Comparison of ENCODE assay signal across 9 mouse cellular contexts in genomic region chr13:110278976-110279736, GRCm38 (mm10). TPM values are rescaled to one million over a fixed set of nuclear protein-coding genes. Genes with fewer than 3 reads are reported as not detected.
A peak's percentile ranks its signal among the peaks of the same experiment; 100 is the strongest.
DNase-seq lines count a peak whose midpoint lies in the region; ATAC-seq lines count a peak whose summit lies in the region.
"Had no signal": no experiment of that assay in that cellular context is flagged by ENCODE, and none has a peak within 500 bp of the region (broad histone marks: within the 10 kb centered on the region; RNA-seq: fewer than 3 reads in every experiment).

No protein-coding gene starts in this region.

- H3K36me3 ChIP-seq in forebrain, embryonic 16.5 days (ENCODE audit: control insufficient read depth, insufficient read depth), result no peaks in the 10 kb centered on the region; the same call in 1 of the 2 replicates
- no peaks in the 10 kb centered on the region for H3K36me3 ChIP-seq in midbrain, embryonic 15.5 days (replicated peaks)

- peaks cover 5% of the 10 kb centered on the region; the same call in 1 of the 2 replicates for H3K9me3 ChIP-seq in forebrain, embryonic 16.5 days (ENCODE audit: control insufficient read depth, low read length)
- H3K9me3 ChIP-seq in midbrain, embryonic 15.5 days, result no peaks in the 10 kb centered on the region; the same call in 1 of the 2 replicates

- H3K4me3 ChIP-seq in forebrain, embryonic 16.5 days (replicated peaks; ENCODE audit: low read length), result peak overlapping the region; percentile 63
- H3K4me3 ChIP-seq in midbrain, embryonic 15.5 days, result peak overlapping the region; percentile 65

- WGBS in forebrain, embryonic 16.5 days, result 50% methylated on average over 9 of the region's 9 CpGs
- WGBS in midbrain, embryonic 15.5 days, result 33% methylated on average over 9 of the region's 9 CpGs

- no peaks in the 10 kb centered on the region for H3K27me3 ChIP-seq in forebrain, embryonic 16.5 days (replicated peaks; ENCODE audit: control insufficient read depth, insufficient read depth, low read length)
- no peaks in the 10 kb centered on the region for H3K27me3 ChIP-seq in midbrain, embryonic 15.5 days (replicated peaks)

- H3K4me2 ChIP-seq in forebrain, embryonic 16.5 days (ENCODE audit: low read length), result peak overlapping the region; percentile 60
- peak overlapping the region; percentile 65 for H3K4me2 ChIP-seq in midbrain, embryonic 15.5 days

- H3K9ac ChIP-seq in forebrain, embryonic 16.5 days (replicated peaks; ENCODE audit: low read depth, low read length), result peak overlapping the region; percentile 75
- H3K9ac ChIP-seq in midbrain, embryonic 15.5 days, result peak overlapping the region; percentile 75

- DNase-seq in cerebellum, postnatal 25 days, result peak; percentile 18 to 39
- no peak for DNase-seq in cerebellum, adult 9-11 months
- peak; percentile 74 for DNase-seq in brain, adult 2 months (ENCODE audit: low read depth, low spot score)
- DNase-seq in left cerebral cortex, postnatal 4 days, result no peak
- DNase-seq in right cerebral cortex, postnatal 36 days (ENCODE audit: low spot score in 2 of 2), result no peak
- no peak for DNase-seq in thymus, postnatal 0 days (ENCODE audit: low spot score)

- H3K27ac ChIP-seq in forebrain, embryonic 16.5 days (ENCODE audit: low read length), result peak overlapping the region; percentile 80
- peak overlapping the region; percentile 95 for H3K27ac ChIP-seq in midbrain, embryonic 15.5 days

- ATAC-seq in forebrain, embryonic 16.5 days, result no peak
- ATAC-seq in midbrain, embryonic 15.5 days (replicated peaks), result no peak

- intact Hi-C loops in left cerebral cortex, postnatal 4 days (cut with DNase I), result no loop called here

- peaks cover 7% of the 10 kb centered on the region for H3K4me1 ChIP-seq in forebrain, embryonic 16.5 days (replicated peaks; ENCODE audit: control insufficient read depth, insufficient read depth, low read length)
- H3K4me1 ChIP-seq in midbrain, embryonic 15.5 days, result peaks cover 8% of the 10 kb centered on the region

RNA-seq across cellular contexts. Expression of gene Rab3c, which starts 1.6 kb away (rescaled TPM):
- 127 and 165 TPM in 2 replicates for polyA plus RNA-seq in forebrain, embryonic 16.5 days (2015; fragmentation: Nextera tagmentation; extraction: Ambion mirVana)
- 239 and 275 TPM in 2 replicates for polyA plus RNA-seq in midbrain, embryonic 15.5 days (2015; fragmentation: Nextera tagmentation; extraction: Ambion mirVana)
- total RNA-seq in left cerebral cortex, postnatal 4 days (2021), result 100 to 1,000 TPM; 114 to 116 TPM
- polyA plus RNA-seq in thymus, postnatal 0 days (2015; fragmentation: Nextera tagmentation; extraction: Ambion mirVana), result not detected in 2 replicates
- polyA plus RNA-seq: liver, adult 2 months had no signal

Comparison
In these comparisons a context has a peak if more than half of its experiments do, and no peak if none do; other contexts are left out.
1. DNase-seq: peak in cerebellum, postnatal 25 days (2 of 2) and brain, adult 2 months (single experiment); none in cerebellum, adult 9-11 months (single experiment), left cerebral cortex, postnatal 4 days (single experiment), right cerebral cortex, postnatal 36 days (0 of 2) and thymus, postnatal 0 days (single experiment).
2. RNA of gene Rab3c, which starts 1.6 kb away (polyA plus RNA-seq): 239 to 275 TPM in midbrain, embryonic 15.5 days and 127 to 165 TPM in forebrain, embryonic 16.5 days; not detected in thymus, postnatal 0 days; every median in the first group is over 100 times any median in the second.